Mouse (Mus musculus) fat pad, adult 2 months (tissue): Measurements from ENCODE around the gene Mcm9.

Experiments used
- DNase-seq: peaks from one replicate; pipeline ENCODE4 v3.0.0-alpha.2; 2011; ENCODE audit warnings: low read depth, low spot score; ENCODE audit errors: extremely low read depth

Mcm9 gene

DNA sequence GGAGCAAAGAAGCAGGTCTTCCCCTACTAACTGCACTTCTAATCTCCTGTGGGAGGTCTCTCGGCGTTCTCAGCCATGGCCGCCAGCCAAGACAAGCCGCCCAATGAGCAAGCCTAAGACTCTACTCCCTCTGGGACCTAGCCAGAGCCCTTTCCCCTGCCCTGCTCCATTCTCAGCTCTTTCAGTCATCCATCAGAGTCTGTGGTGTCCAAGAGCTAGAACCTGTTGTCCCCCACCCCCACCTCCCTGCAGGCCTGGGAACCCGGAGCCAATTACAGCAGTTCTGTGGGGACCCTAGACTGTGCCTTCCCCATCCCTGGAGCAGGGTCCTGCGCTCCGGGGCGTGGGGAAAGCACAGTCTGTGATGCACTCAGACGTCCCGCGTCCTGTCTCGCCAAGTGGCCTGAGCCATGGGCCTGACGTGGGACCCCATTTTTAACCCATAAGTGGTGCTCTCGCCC is 49.6 kb downstream of the Mcm9 start:
- no peak for DNase-seq

DNA sequence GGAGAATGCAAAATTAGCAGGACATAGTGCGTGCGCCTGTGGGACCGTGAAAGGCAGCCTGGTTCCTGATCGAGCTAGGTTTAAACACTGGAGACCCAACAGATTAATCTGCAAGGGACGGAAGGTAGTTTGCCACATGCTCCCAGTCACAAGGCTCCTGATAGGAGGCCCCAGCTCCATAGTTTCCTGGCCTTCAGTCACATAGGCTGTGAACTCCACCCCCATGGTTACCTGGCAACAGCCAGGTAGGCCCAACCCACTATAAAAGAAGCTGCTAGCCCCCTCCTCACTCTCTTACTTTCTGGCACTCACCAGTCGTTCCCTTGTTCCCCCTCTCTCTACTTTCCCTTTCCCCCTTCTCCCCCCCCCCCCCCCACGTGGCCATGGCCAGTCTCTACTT is 50.1 kb downstream of the Mcm9 start:
- DNase-seq, result no peak

DNA sequence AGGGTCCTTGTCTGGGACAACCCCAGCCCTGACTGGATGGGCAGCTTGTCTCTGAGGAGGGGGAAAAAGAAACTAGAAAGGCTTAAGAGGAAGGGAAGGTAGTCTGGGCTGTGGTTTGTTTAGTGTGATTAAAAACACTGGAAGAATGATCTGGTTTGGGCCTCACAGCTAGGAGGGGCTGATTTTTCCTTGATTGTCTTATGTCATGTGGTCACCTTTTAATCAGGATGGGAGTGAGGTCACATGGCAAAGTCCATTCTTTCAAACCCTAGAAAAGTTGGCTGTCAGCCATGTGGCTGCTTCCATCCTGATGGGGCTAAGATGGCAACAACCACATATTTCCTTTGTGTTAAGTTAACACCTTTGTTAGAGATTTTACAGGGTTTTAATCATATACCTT is 61.7 kb downstream of the Mcm9 start:
- no peak for DNase-seq

DNA sequence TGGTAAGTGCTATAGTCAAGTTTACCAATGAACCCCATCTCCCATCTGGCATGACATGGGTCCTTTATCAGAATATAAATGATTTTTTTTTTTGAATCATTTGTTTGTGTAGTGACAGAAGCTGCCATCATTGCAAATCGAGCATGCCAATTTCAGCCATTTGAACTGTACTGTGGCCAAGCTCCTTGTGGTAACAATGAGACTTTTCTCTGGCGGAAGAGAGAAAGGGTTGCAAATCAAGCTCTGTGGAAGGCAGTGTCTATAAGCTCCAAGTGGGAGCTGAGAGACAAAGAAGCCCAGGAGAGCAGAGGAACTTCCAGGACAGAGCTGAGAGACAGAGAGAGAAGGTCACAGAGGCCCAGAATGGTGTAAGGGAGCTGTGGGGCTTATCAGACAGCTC is 64.7 kb downstream of the Mcm9 start:
- no peak for DNase-seq

DNA sequence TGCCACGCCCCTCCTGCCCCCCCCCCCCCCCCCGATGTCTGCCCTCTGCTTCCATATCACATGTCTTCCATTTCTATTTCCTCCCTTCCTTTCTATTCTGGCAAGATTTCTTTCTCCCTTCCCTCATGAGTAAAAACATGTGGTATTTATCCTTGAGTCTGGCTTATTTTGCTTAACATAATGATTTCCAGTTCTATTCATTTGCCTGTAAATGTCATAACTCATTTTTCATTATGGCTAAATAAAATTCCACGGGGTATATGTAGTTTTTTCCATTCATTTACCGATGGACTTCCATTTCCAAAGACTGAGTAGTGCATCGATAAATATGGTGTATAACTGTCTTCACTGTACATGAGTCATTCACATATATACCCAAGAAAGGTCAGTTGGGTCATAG is 68.2 kb downstream of the Mcm9 start:
- no peak for DNase-seq

DNA sequence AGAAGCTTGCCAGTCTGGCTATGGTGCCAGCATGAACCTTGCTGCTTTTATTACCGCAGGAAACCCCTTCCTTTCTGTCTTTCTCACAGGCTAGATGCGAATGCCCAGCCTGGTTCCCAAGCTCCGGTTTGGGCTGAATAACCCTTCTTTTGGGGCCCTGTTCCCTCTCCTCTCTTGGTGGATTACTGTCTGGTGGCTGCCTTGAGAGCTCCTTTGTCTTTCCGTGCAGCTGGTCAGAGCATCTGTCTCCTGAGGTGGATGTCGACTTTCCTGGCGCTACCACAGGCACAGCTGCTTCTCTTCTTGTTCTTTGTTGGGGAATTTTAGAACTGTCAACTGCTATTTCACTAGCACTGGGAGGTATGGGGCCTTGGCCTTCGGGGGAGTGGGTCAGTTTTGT is 92.6 kb downstream of the Mcm9 start:
- DNase-seq, result no peak

DNA sequence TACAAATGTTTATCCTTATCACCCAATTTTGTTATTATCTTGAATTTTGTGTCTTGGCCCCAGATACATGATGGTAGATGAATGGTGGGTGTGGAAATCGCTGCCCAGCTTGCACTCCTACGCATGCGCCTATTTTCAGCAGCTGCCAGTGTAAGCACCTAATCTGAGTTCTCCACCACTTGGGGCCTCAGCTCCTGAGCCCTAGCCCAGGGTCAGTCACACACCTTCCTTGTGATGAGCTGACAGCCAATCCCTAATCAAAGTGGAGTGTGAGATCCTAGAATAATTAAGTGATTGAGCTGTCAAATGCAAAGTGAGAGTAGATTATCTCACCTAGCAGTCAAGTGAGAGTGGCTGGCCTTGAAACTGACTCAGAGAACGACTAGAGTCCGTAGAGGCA is 97.9 kb downstream of the Mcm9 start:
- DNase-seq, result no peak

DNA sequence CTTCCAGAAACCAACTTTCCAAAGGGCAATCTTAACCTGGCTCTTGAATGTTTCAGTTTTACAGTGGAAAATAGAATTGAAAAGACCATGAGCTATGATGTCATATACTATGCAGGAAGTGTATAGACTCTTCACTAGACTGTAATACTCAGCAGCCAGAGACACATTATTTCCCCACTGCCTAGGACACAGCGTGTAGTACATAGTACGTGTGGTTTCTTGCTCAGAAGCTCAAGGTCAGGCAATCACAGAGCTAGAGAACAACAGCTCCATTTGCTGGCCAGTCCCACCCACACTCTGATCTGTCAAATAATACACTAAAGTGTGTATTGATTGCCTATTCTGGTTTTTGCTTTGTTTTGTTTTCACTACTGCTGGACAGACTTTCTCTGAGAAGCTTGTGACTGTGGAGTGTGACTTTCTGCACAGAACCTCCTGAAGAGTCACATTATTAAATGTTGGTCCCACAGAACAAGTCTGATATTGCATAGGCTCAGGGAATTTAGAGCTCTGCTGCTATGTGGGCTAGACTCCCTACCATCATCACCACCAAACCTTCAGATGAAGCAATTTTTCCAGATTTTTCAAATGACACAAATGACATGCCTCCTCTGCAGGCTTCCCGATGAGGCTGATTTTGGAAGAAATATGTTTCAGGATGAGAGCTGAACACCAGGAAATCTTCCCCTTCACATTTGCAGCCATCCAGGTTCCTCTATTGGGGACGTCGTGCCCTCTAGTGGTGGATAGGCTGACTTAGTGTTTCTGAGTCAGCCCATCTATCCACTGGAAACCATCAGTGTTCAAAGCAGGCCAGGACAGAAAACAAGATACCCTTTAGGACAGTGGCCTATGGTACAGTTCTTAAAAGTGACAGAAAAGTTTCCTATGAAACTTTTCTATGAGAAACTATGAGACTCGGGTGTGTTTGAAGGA is 102.1 kb downstream of the Mcm9 start:
- no peak for DNase-seq

DNA sequence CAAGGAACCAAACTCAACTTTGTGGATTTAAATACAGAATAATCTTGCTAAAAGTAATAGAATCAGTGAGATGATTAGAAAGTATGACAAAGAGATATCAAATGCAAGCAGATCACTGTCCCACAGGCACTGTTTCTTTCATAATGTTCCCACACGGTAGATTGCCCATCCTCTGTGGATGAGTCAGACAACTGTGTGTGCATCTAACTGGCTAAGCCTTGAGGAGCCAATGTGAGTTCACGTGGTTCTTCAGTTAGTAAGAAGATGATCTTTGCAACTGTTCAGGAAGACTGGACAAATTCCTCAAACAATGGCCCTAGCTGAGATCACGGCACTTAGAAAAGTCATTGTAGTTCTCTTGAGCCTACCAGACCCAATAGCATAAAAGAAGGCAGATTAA is 102.9 kb downstream of the Mcm9 start:
- no peak for DNase-seq

DNA sequence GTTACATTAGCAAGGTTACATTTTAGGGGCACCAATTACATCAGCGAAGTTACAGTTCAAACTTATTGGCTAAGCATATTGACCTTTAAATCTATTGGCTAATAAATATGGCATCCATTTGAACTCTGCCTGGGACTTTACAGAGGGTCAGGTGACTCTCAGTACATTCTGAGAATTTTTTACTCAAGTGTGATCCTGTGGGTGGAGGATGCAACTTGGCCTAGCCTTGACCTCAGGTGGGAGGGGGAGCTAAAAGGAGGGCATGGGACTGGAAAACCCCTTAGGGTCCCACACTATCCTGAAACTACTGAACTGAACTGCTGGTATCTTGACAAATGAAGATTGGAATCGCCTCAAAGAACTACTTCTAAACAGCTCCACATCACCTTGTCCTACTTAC is 103.9 kb downstream of the Mcm9 start:
- no peak for DNase-seq

DNA sequence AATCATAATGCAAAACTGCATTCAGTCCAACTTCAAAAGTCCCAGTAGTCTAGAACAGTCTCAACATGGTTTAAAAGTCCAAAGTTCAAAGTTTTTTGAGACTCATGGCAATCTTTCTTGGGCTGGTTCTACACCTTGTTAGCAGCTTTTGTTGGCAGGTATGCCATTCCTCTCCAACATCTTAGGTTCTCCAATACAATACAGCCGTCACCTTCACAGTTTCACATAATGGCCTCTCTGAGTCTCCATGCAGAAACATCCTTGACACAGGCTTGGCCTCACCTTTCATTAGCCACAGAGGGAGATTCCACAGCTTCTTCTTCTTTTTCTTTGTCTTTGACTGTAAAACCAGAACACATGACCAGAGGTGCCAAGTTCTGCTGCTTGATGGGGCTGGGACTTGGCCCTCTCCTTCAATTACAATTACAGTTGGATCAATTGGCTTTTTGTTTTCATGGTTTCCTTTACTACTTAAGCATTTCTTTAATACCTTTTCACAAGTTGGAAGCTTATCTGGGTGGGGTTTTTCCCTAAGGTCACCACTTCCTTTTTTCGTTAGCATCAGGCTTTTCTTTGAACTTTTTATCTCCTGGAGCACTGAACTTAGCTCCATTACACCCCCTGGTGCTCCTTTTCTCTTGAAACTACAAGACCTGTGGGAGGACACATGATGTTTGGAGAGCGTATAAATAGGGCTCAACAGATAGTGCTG is 104.8 kb downstream of the Mcm9 start:
- no peak for DNase-seq

DNA sequence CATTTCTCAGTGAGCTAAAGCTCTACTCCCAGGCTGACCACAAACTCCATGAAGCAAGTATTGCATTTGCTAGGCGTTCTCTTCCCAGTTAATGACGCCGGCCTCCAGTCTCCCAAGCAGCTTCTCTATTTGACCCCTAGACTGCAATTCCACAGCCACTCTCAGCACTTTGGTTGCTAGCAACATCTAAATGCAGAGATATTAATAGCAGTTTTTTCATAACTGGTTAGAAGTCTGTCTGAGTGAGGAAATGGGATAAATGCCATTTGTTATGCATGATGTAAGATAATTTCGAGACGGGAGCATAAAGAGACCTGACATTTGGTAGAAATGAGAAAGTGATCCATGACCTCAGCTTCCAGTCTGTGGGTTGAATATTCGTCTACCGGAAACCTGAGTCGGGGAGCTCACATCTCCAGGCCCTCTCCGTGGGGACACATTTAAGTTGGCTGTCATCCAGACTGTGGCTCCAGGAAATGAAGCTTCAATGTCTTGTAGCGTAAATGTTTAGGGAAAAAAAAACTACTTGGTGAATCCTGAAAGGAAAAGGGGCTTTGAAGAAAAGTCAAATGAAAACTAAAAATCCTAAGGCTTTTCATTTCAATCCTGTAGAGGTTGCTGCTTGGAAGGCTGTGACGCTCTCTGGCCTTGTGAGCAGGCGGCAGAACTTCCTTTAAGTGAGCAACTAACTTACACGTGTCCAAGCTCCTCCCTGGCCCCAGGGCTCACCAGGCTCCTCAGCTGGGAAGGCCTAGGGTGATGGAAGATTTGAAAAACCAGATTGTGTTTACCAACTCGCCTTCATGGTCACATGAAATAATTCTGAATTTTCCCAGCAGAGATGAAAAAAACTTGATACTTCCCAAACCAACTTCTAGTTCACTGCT is 110.9 kb downstream of the Mcm9 start:
- DNase-seq, result no peak

DNA sequence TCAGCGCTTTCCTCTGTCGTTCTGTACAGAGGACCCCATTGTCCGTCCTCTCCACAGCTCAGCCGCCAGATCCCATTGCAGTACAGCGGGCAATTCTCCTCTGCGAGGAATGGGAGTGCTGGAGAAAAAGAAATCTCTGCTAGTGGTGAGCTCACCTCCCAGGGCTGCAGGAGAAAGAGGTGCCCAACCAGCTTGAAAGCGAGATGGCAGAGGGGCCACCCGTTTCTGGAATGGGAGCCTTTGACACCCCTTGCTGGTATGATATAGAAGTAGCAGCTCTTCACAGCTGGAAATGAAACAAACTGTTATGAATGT is 111.7 kb downstream of the Mcm9 start:
- no peak for DNase-seq

DNA sequence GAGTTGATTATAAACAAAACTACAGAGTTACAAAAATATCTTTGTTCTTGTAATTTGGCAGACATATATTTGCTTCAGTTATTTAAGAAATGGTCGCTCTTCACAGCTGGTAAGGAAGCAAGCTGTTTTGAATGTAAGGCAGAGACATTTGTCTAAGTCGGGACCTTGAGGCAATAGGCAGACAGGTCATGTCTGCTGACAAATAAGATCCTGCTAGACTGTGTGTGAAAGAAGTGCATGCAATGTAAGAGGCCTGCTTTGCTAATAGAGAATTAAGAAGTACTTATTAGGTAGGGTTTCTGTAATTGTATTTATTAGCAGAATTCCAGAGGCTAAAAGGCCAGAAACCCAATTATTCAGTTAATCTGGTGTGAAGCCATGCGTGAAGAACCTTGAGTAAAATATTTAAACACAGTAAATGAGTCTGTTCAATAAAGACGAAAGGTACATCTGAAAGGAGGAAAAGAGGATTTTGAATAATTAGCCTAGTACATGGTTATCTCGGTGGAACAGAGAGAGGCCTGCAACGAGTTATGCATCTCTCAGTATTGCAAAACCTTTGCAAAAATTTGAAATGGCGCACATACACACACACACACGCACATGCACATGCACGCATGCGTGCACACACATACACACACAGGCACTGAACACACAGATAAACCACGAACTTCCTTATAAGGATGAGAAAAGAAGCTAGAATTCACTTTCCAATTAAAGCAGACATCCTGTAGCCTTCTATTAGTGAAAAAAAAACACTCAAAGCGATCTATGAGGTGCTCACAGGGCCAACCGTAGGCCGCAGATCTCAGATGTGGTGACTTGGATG is 112.3 kb downstream of the Mcm9 start:
- DNase-seq, result no peak

DNA sequence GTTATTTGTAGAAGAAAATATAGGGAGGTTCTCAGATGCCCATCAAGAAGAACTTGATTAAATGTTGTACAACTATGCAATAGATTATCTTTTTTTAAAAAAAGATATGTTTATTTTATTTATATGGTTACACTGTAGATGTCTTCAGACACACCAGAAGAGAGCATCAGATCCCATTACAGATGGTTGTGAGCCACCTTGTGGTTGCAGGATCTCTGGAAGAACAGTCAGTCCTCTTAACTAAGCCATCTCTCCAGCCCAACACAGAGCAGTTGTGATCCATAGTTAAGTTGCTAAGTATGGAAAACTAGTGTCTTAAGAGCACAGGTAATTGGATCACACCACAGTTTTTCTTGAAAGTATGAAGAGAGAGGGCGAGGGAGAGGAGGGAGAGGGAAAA is 117.7 kb downstream of the Mcm9 start:
- DNase-seq, result no peak

DNA sequence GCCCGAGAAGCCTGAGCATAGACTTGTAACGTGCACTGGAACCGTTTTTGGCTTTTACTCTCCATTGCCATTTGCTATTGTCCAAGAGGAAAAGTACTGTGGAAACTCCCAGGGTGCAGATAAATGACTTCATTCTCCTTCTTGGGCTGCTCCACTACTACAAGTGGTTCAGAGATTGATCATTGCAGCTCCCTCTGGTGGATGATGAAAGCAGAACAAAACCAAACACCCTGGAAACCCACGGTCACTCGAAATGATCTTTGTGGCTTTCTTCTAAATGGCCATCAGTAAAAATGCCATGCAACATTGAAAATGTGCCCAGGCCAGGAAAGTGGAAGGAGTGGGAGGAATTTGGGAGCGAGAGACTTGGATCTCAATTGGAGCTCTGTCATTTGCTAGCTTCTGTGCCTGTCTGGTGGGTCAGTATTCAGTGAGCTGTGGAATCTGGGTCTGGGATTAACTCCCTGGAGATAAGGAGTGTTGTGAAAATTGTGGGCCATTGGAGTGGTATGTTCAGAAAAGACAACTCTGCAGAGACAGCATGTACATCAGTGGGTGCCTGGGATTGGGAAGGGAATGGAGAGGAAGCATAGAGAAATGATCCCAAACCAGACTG is 121.0 kb downstream of the Mcm9 start:
- no peak for DNase-seq

DNA sequence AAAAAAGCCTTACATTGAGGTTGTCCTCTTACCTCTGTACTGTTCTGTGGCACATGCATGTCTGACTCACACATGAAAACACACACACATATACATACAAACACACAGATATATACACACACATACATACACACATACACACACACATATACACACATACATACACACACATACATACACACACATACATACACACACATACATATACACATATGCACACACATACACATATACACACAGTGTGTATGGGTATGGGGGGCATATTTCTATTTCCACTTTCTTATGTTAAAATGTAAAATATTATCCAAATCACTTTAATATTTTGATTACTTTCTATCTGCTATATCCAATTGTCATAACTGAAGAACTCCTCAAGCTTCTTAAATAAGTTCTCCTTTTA is 121.6 kb downstream of the Mcm9 start:
- no peak for DNase-seq

DNA sequence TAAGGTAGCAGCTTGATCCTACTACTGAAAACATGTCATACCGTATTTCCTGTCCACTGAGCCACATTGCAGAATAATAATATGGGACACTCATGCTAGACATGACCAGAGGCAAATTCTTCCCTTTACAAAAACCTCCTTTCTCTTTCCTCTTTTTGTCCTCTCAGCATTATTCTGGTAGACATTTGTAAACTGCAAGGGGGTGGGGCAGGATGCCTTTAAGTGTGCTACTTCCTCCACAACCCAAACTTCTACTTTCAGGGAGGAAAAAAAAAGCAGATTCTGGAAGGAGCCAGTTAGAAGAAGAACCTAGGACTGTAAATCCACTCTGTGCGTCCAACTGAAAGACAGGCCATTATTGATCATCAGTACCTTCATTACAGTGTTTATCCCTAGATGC is 124.7 kb downstream of the Mcm9 start:
- DNase-seq, result no peak

DNA sequence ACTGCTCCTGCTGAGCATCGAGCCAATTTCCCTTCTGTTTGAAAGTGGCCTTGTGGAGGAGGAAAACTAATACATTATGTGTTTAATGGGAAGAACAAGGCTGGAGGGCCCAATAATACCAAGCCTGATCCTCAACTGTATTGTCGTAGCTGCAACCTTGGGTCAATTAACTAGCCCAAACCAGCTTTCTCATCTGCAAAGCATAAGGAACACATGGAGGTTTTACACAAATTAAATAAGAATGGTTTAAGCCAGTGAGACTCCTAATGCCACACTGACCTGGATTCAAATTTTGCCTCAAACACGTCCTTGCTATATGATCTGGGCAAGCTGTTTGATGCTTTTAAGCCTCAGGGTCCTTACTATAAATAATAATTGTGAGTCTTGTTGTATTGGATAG is 125.2 kb downstream of the Mcm9 start:
- DNase-seq, result no peak
